ENCODE assay signal across 8 mouse cellular contexts in the genomic region with DNA sequence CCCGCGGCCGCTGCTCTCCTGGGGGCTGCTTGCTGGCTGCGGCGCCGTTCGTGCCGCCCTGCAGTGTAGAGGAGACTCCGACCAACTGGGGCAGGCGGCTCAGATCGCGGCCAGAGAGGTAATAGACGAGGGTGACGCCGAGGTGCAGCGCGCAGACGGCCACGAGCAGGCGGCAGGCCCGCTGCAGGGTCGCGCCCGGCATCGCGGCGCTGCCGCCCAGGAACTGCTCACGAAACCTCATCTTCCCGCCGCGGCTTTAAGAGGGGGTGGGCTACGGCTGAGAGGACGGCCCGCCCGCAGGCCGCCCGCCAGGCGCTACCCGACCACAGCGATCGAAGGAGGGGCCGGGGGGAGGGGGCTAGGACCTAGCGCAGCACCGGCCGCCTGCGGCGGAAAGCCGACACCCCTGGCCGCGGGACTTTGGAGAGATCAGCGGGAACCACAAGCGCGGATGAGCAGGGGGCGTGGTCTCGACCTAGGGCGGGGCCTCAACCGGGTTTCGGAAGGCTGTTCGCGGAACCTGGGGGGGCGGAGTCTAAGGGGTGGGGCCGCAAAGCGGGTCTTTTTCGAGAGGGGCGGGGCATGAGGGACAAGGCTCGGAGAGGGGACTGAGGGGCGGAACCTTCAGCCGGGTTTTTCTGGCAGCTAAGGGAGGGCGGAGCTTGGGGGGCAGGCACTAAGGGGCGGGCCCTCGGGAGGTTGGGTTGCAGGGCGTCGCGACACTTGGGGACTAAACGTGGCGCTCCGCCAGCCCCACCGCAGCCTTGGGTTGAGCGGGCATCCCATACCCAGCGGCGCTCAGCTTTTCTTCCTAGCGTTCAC. TPM values are rescaled to one million over a fixed set of nuclear protein-coding genes. Genes with fewer than 3 reads are reported as not detected.
DNase-seq lines count a peak whose midpoint lies in the region; ATAC-seq and TF ChIP-seq lines count a peak whose summit lies in the region.

Gene B4galt1 (minus strand): TSS at position 441 of the 822 bp plus-strand sequence.

- peak within 1 kb of the TSS; percentile 85 for H3K27ac ChIP-seq in hindbrain, embryonic 14.5 days

- H3K9me3 ChIP-seq in hindbrain, embryonic 14.5 days (ENCODE audit: control insufficient read depth, low read length), result no peaks in the 10 kb centered on the region

- H3K27me3 ChIP-seq in Patski, result no peaks in the 10 kb centered on the region
- H3K27me3 ChIP-seq in hindbrain, embryonic 14.5 days (ENCODE audit: control insufficient read depth, insufficient read depth, low read length), result no peaks in the 10 kb centered on the region

- under 1% methylated on average over 82 of the region's 83 CpGs for WGBS in hindbrain, embryonic 14.5 days

- DNase-seq in Patski (ENCODE audit: low read depth, low spot score), result peak; percentile 81
- DNase-seq in cerebellum, postnatal 14 days, result peak; percentile 94 to 97
- DNase-seq in frontal cortex, postnatal 25 days (ENCODE audit: low spot score in 2 of 2), result peak; percentile 78 to 83
- DNase-seq in hindbrain, embryonic 14.5 days (ENCODE audit: low spot score), result peak; percentile 96
- DNase-seq in layer of hippocampus, postnatal 36 days, result peak; percentile 91 to 92
- DNase-seq in lung, postnatal 36 days, result peak; percentile 100
- peak; percentile 99 for DNase-seq in retina, postnatal 1 day
- peak; percentile 97 to 98 for DNase-seq in urinary bladder, adult 18-20 months (ENCODE audit: low spot score in 2 of 2)

- in situ Hi-C loops in Patski (cut with MboI; ENCODE audit: low pct_unique_long_range_greater_than_20kb), result no loop called here

- peaks cover 29% of the 10 kb centered on the region for H3K4me1 ChIP-seq in hindbrain, embryonic 14.5 days (replicated peaks; ENCODE audit: control insufficient read depth, insufficient read depth, low read length)

- POLR2A ChIA-PET in Patski (lab: Charles Lee), result no interaction called here

- no peak for TF ChIP-seq CTCF in Patski (IDR thresholded peaks at IDR 0.05)

- peak within 1 kb of the TSS; percentile 81 for H3K9ac ChIP-seq in hindbrain, embryonic 14.5 days

- CTCF ChIA-PET in Patski (lab: Charles Lee), result interaction anchor here (1.1 to 1.2 kb wide), 2 partner anchors 9 to 30 kb away, joined by 3 to 5 read pairs; no protein-coding TSS in a partner anchor

- H3K36me3 ChIP-seq in hindbrain, embryonic 14.5 days (replicated peaks; ENCODE audit: control insufficient read depth, insufficient read depth), result no peaks in the 10 kb centered on the region

- ATAC-seq in Patski, result peak; percentile 92
- ATAC-seq in hindbrain, embryonic 14.5 days (ENCODE audit: low FRiP score), result peak; percentile 95

- H3K4me3 ChIP-seq in hindbrain, embryonic 14.5 days (replicated peaks; ENCODE audit: low read length), result peak within 1 kb of the TSS; percentile 70

- H3K4me2 ChIP-seq in hindbrain, embryonic 14.5 days (replicated peaks), result peak within 1 kb of the TSS; percentile 70

RNA-seq across cellular contexts. Expression of gene B4galt1, which starts in this region (rescaled TPM):
- 32.1 TPM for polyA plus RNA-seq in Patski (2021)
- polyA plus RNA-seq in hindbrain, embryonic 14.5 days (2014; fragmentation: Nextera tagmentation; extraction: Ambion mirVana), result 8.2 and 9.1 TPM in 2 replicates
- total RNA-seq in layer of hippocampus, postnatal 36 days (2021), result 10 to 100 TPM in 1 of 2 experiments, 1 to 10 TPM in 1; 6.9 to 10.8 TPM

Comparison
In these comparisons a context has a peak if more than half of its experiments do, and no peak if none do; other contexts are left out.
1. Peak in every context shown above with its lines: DNase-seq, ATAC-seq, H3K4me3 ChIP-seq and H3K27ac ChIP-seq.